Comparison of ENCODE assay signal across 7 mouse cellular contexts in genomic region chr16:20496671-20497600, GRCm38 (mm10). TPM values are rescaled to one million over a fixed set of nuclear protein-coding genes. Genes with fewer than 3 reads are reported as not detected.
DNase-seq lines count a peak whose midpoint lies in the region; ATAC-seq lines count a peak whose summit lies in the region.

No protein-coding gene starts in this region.

- H3K9ac ChIP-seq in forebrain, embryonic 12.5 days, result 0 out of 2 replicates have a peak overlapping the region, but pooled peaks have one; percentile 7

- peak; percentile 66 for DNase-seq in MEL-GATA-1-ER (ENCODE audit: extremely low read depth, low read depth)
- peak; percentile 81 for DNase-seq in c-Kit-positive CD71-negative TER-119-negative erythroid progenitor cells, embryonic 14.5 days (ENCODE audit: low read depth)
- peak; percentile 55 for DNase-seq in layer of hippocampus, adult 9-10 months (ENCODE audit: low spot score)
- DNase-seq in lung, postnatal 10 days, result peak; percentile 79
- DNase-seq in retina, postnatal 1 day, result peak; percentile 88

- no peak overlapping the region for H3K27ac ChIP-seq in forebrain, embryonic 12.5 days

- H3K4me3 ChIP-seq in forebrain, embryonic 12.5 days (replicated peaks), result peak overlapping the region; percentile 30

- no peaks in the 10 kb centered on the region for H3K9me3 ChIP-seq in forebrain, embryonic 12.5 days

- H3K36me3 ChIP-seq in forebrain, embryonic 12.5 days (replicated peaks), result peaks cover 14% of the 10 kb centered on the region

- peaks cover 21% of the 10 kb centered on the region for H3K4me1 ChIP-seq in forebrain, embryonic 12.5 days

- H3K27me3 ChIP-seq in forebrain, embryonic 12.5 days, result peaks cover 23% of the 10 kb centered on the region

- no peak for ATAC-seq in forebrain, embryonic 12.5 days (ENCODE audit: low FRiP score)
- peak; percentile 66 to 71; a peak in 3 of 4 replicates for ATAC-seq in hematopoietic stem cell, adult 5-6 weeks (replicated peaks in 1 of 2; ENCODE audit: insufficient read depth in 1 of 2, low FRiP score in 2 of 2, low TSS enrichment in 1 of 2, low read depth in 1 of 2, poor library complexity in 2 of 2, severe bottlenecking in 2 of 2)

- 20% methylated on average over 25 of the region's 25 CpGs for WGBS in forebrain, embryonic 12.5 days

- H3K4me2 ChIP-seq in forebrain, embryonic 12.5 days, result peak overlapping the region; percentile 55

RNA-seq across cellular contexts. Expression of gene Eif2b5, which starts 1.7 kb away (rescaled TPM):
- polyA plus RNA-seq in forebrain, embryonic 12.5 days (2016; fragmentation: Nextera tagmentation; extraction: Ambion mirVana), result 120 and 125 TPM in 2 replicates
- total RNA-seq in hematopoietic stem cell, adult 5-6 weeks (2017), result 67.2 and 69.9 TPM in 2 replicates

RNA-seq across cellular contexts. Expression of gene Dvl3, which starts 19.8 kb away (rescaled TPM):
- 43.9 and 51.2 TPM in 2 replicates for polyA plus RNA-seq in forebrain, embryonic 12.5 days (2016; fragmentation: Nextera tagmentation; extraction: Ambion mirVana)
- total RNA-seq in hematopoietic stem cell, adult 5-6 weeks (2017), result 3.2 and 4.4 TPM in 2 replicates

RNA-seq across cellular contexts. Expression of gene Ap2m1, which starts 38.3 kb away (rescaled TPM):
- polyA plus RNA-seq in forebrain, embryonic 12.5 days (2016; fragmentation: Nextera tagmentation; extraction: Ambion mirVana), result 834 and 882 TPM in 2 replicates
- total RNA-seq in hematopoietic stem cell, adult 5-6 weeks (2017), result 155 and 177 TPM in 2 replicates

RNA-seq across cellular contexts. Expression of gene Abcf3, which starts 51.4 kb away (rescaled TPM):
- polyA plus RNA-seq in forebrain, embryonic 12.5 days (2016; fragmentation: Nextera tagmentation; extraction: Ambion mirVana), result 60.9 and 74.3 TPM in 2 replicates
- total RNA-seq in hematopoietic stem cell, adult 5-6 weeks (2017), result 33.3 and 49.2 TPM in 2 replicates
